Mouse (Mus musculus): ENCODE measurements around the gene Ddx20.

Ddx20 gene

GRCm38 (mm10) chr3:105687324-105688060, at the start of gene Ddx20:
Gene Ddx20 (minus strand): TSS chr3:105687574.
- DNase-seq, result peak; percentile 89 to 95

DNA sequence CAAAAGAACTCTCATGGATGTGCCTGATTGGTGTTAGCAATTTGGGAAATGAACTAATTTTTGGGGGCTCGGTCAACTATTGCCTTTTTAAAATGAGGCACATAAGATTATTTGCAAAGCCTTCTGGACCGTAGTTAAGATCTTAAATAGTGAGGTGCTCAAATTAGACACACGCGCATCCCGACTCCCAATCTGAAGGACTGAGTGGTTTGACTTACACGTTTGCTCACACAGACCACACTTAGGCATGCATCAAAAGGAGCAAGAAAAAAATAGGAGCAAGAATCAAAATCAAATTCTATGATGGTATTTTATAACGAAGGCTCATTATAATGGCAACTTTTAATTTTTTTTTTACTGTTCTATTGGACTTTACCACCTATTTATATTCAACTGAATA, 49.7 kb upstream of the Ddx20 start:
- no peak for DNase-seq

GRCm38 (mm10) chr3:105736148-105736547, 48.8 kb upstream of the Ddx20 start:
- no peak for DNase-seq

DNA sequence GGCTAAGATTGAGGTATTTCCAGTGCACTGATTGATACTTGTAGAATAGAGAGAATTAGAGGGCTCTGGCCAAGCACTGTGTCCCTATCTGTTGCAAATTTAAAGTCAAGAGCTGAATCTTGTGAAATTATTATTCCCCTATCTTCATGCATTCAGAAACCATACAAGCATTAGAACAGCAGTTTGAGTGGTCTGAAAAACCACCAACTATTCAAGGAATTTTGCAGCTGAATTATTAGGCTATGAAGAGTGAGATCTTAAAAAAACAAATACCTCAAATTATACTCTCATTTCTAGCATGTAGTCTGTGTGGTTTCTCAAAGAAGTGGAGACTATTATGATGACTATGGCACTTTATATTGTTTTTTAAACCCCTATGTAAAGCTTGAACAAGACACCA, 47.9 kb upstream of the Ddx20 start:
- no peak for DNase-seq

GRCm38 (mm10) chr3:105733538-105733937, 46.2 kb upstream of the Ddx20 start:
- DNase-seq, result no peak

DNA sequence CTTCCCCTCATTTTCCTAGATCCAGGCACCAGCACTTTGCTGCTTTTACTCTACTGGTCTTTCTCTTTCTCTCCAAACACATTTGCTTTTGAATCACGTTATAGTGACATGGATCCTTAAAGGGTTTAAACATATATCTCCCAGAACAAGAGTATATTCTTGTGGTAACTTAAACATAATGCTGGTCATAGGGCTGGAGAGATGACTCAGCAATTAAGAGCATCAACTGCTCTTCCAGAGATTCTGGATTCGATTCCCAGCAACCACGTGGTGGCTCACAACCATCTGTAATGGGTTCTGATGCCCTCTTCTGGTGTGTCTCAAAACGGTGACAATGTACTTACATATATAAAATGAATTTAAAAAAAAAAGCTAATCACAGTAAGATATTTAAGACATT, 45.0 kb upstream of the Ddx20 start:
- DNase-seq, result no peak

DNA sequence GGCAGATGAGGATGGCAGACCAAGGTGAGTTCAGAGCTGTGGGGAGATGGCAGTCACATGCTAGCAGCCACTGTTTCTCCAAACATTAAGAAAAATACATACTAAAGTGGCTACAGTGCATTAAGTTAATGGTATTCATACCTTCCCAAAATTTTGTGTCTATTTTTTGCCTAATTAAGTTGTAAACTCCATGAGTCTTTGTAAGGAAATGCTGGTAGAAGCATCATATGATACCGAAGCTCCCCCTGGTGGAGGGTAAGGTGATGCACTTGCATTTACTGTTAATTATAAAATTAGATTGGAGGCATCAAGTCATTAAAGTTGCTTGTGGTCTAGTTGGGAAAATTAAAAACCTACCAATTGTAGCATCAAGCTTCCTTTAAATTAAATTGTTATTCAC, 38.7 kb upstream of the Ddx20 start:
- no peak for DNase-seq

DNA sequence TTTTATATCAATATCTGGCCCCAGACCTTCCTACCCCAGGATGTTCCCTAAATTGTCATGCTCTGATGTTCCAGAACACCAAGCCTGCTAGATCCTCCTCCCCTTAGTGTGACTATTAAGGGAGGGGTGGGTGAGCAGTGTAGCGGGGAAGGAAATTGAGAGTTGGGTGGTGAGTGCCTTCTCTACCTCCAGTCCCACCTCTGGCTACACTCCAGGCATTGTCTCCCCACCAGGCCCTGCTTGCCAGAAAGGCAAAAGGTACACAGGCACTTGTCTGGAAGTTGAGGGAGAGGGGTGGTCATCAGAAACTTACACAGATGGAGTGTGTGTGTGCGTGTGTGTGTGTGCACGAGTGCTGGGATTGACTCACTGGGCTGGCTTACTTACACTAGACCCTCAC, 35.1 kb upstream of the Ddx20 start:
- no peak for DNase-seq

GRCm38 (mm10) chr3:105721681-105722201, 34.4 kb upstream of the Ddx20 start:
- DNase-seq, result no peak

GRCm38 (mm10) chr3:105720514-105720913, 33.1 kb upstream of the Ddx20 start:
- no peak for DNase-seq

DNA sequence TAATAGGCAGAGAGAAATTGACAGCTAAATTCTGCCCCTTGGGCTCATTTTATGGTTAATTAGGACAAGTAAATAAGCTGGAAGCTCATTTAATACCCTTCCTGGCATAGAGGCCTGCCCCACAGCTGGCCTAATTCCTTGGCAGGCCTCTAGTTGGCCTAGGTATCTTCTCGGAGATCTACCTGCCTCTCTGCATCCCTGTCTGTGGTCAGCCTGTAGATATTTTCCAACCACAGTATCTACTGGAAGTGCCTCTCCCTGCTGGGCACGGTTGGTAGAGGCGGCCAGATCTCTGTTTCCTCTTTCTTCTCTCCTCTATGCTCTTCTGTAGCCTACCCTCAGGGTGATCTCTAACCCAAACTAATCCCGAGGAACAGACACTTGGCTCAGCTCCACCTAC, 32.6 kb upstream of the Ddx20 start:
- DNase-seq, result no peak

- DNase-seq, result no peak
Measured at GRCm38 (mm10) chr3:105718746-105719145, 31.4 kb upstream of the Ddx20 start.

- no peak for DNase-seq
Measured at GRCm38 (mm10) chr3:105717856-105718555, 30.6 kb upstream of the Ddx20 start.

DNA sequence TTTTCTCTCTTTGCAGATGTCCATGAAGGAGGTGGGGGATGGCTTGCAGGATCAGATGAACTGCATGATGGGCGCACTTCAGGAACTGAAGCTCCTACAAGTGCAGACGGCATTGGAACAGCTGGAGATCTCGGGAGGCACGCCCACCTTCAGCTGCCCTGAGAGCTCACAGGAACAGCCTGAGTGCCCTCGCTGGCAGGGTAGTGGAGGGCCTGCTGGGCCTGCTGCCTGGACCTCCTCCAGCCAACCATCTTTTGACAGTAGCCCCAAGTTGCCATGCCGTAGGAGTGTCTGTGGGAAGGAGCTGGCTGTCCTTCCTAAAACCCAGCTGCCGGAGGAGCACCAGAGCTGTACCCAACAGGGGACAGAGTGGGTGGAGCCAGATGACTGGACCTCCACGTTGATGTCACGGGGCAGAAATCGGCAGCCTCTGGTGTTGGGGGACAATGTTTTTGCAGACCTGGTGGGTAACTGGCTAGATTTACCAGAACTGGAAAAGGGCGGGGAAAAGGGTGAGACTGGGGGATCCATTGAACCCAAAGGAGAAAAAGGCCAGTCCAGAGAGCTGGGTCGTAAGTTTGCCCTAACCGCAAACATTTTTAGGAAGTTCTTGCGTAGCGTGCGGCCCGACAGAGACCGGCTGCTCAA, 29.1 kb upstream of the Ddx20 start:
- DNase-seq, result no peak

- DNase-seq, result no peak
Measured at GRCm38 (mm10) chr3:105714820-105715167, 27.4 kb upstream of the Ddx20 start.

- DNase-seq, result no peak
Measured at GRCm38 (mm10) chr3:105714091-105714819, 26.9 kb upstream of the Ddx20 start.

DNA sequence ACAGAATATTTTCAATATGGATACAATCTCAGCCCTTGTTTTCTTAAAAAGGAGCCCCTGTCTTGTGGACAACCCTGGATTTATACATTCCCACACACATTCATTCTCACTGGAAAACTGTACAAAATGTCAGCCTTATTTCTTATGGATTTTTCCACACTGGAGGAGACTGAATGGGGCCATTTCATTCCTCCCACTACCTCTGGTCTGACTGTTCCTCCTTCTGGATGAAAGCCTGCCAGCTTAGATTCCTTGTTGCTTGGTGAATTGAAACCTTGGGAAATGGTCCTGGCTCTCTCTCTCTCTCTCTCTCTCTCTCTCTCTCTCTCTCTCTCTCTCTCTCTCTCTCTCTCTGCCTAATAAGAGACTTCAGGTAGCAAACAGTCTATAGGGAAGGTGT, 25.5 kb upstream of the Ddx20 start:
- no peak for DNase-seq

GRCm38 (mm10) chr3:105711741-105712140, 24.4 kb upstream of the Ddx20 start:
- DNase-seq, result no peak

- DNase-seq, result no peak
Measured at GRCm38 (mm10) chr3:105710246-105710645, 22.9 kb upstream of the Ddx20 start.

GRCm38 (mm10) chr3:105707590-105707989, 20.2 kb upstream of the Ddx20 start:
- DNase-seq, result no peak

DNA sequence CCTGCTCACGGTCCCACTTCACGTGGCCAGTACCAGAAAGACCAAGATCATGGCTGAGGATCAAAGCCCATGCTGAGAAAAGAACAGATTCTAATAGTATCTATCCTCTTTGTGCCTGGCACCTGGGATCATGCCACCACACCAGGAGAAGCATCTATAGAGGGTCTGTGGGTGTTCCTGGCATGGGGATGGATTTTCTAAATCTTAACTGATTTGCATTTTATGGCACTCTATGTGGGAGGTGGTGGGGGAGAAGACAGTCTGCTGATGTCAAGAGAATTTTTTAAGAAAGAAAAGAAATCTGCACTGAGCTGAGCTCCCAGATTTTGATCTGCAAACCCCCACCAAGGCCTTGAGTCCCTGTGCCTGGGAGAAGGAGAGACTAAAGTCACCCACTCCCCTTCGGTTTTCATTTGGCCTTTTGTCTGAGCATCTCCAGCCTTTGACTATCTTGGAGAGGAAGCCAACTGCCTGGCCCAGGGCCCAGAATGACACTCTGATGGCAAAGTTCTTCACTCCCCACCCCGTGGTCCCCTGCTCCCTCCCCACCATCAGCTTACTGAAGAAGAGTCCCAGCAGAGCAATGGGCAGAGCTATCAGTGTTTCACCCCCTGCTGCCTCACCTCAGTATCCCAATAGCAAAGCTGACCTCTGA, 19.1 kb upstream of the Ddx20 start:
- no peak for DNase-seq

DNA sequence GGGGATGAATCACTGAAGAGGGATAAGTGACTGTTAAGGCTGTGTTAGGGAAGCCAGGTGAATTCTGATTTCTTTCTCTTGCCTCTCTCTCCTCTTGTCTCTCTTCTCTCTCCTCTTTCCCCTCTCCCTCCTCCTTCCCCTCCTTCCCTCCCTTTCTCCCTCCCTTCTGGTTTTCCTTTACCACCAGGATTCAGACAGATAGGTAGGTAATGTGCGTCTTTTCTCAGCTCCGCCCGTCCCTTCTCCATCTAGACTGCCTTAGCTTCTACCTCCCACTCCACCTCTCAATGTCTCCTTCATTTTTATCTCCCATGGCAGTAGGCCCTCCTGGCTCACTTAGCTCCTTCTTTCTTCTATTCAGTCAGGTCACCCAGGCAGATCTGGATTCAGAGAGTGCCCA, 18.2 kb upstream of the Ddx20 start:
- DNase-seq, result no peak

All from thymus, adult 18-20 months (tissue).